Mouse (Mus musculus): ENCODE measurements at regions not wholly inside any gene's neighbourhood (a gene's known extent, or its start where the extent isn't known, plus 50 kb on each side); places are given as distances from the start of the nearest gene placed in this dataset.

GRCm38 (mm10) chr1:6928658-6929057 lies 2121.0 kb downstream of the Gm37988 start:
- no peak for DNase-seq (ENCODE audit: low spot score)

- no peak for DNase-seq (ENCODE audit: low spot score)
These were observed 2124.2 kb downstream of the Gm37988 start for GRCm38 (mm10) chr1:6931876-6932275.

GRCm38 (mm10) chr1:6969838-6970237 lies 2162.1 kb downstream of the Gm37988 start:
- no peak for DNase-seq (ENCODE audit: low spot score)

- no peak for DNase-seq (ENCODE audit: low spot score)
These were observed 2166.1 kb downstream of the Gm37988 start for GRCm38 (mm10) chr1:6973749-6974327.

GRCm38 (mm10) chr1:6979626-6980025 lies 2171.9 kb downstream of the Gm37988 start:
- no peak for DNase-seq (ENCODE audit: low spot score)

DNA sequence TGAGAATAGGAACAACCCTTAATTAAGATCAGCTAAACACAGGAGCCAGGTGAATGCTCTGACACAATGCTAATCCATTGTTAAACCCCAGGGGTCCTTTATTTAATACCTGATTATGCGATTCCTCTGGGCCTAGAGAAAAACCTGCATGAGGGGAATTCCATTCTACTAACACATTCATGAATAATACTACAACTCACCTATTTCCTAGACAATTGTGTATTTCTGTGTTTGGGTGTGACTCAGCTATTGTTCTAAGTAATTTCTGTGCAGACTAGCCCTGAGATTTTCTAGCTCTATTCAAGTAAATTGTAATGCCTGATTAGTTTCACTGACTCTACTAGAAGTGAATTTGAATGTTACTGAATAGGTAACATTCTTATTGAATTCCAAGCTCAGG lies 2176.5 kb downstream of the Gm37988 start:
- no peak for DNase-seq (ENCODE audit: low spot score)

DNA sequence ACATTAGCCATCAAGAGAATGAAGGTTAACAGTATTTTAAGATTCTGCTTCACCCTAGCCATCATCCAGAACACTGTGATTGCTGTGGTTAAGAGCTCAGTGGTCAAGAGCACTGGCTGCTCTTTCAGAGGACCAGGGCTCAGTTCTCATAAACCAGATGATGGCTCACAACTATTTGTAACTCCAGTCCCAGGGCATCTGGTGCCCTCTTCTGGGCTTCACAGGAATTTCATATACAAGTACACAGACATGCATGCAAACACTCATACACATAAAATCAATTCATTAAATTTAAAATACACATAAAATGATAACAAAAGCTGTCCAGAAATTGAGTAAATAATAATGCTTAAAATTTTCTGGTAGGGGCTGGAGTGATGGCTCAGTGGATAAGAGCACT lies 2189.9 kb downstream of the Gm37988 start:
- no peak for DNase-seq (ENCODE audit: low spot score)

GRCm38 (mm10) chr1:7010184-7010583 lies 2202.5 kb downstream of the Gm37988 start:
- DNase-seq (ENCODE audit: low spot score): peak; percentile 60
